Mouse (Mus musculus) kidney, adult 2 months (tissue): ENCODE results near the gene Tprkb.

Experiments
- CTCF ChIP-seq: fragments of 200-500 bp; conservative IDR thresholded peaks from 2 replicates; pipeline ENCODE4 v1.5.1; 2011; ENCODE audit warnings: low read depth, mild to moderate bottlenecking, control low read depth, low read length, moderate library complexity, mixed read lengths; ENCODE audit not compliant: insufficient read depth, insufficient read length
- POLR2A ChIP-seq: fragments of 200-500 bp; IDR thresholded peaks from one replicate; pipeline ENCODE4 v1.6.1; 2011; ENCODE audit warnings: low read depth, low read length, control low read depth

- TF ChIP-seq CTCF (peak; percentile 37; the same call in 1 of the 2 replicates), POLR2A (peak; percentile 50)
Measured at GRCm38 (mm10) chr6:85915539-85916513, 4.2 kb downstream of the Tprkb start, which contains the start of gene Nat8f1.
